Mouse (Mus musculus): Measurements from ENCODE around the gene Zfp882. TPM values are rescaled to one million over a fixed set of nuclear protein-coding genes. Genes with fewer than 3 reads are reported as not detected.

Gene Zfp882
- total and polyA plus RNA-seq, 3 experiments: 12.4 to 16.1 TPM; not detected in 1

Other genes with a start within 250 kb of the Zfp882 start
- 0.81 and 0.92 TPM in 2 replicates for gene Unc13a, start 236.9 kb upstream of the Zfp882 start, total RNA-seq (2012; rRNA removed)
- gene Unc13a, start 236.9 kb upstream of the Zfp882 start, polyA plus RNA-seq (2012; ENCODE audit: insufficient read depth in 1 of 2, insufficient read length in 2 of 2, low read depth in 1 of 2, low replicate concordance in 2 of 2, missing spikeins in 1 of 2): 1 to 10 TPM in 1 of 2 experiments, not detected in 1; 3.6 TPM
- 4.2 and 5.1 TPM in 2 replicates for gene Jak3, start 232.3 kb upstream of the Zfp882 start, total RNA-seq (2012; rRNA removed)
- 10 to 100 TPM in 1 of 2 experiments, not detected in 1; 12.4 TPM for gene Jak3, start 232.3 kb upstream of the Zfp882 start, polyA plus RNA-seq (2012; ENCODE audit: insufficient read depth in 1 of 2, insufficient read length in 2 of 2, low read depth in 1 of 2, low replicate concordance in 2 of 2, missing spikeins in 1 of 2)
- 0.54 and 0.69 TPM in 2 replicates for gene Insl3, start 219.4 kb upstream of the Zfp882 start, total RNA-seq (2012; rRNA removed)
- gene Insl3, start 219.4 kb upstream of the Zfp882 start, polyA plus RNA-seq (2012; ENCODE audit: insufficient read depth in 1 of 2, insufficient read length in 2 of 2, low read depth in 1 of 2, low replicate concordance in 2 of 2, missing spikeins in 1 of 2): 1 to 10 TPM in 1 of 2 experiments, not detected in 1; 4.4 TPM
- 0.10 and 0.19 TPM in 2 replicates for gene B3gnt3, start 206.8 kb upstream of the Zfp882 start, total RNA-seq (2012; rRNA removed)
- under 1 TPM in 1 of 2 experiments, not detected in 1; 0.84 TPM for gene B3gnt3, start 206.8 kb upstream of the Zfp882 start, polyA plus RNA-seq (2012; ENCODE audit: insufficient read depth in 1 of 2, insufficient read length in 2 of 2, low read depth in 1 of 2, low replicate concordance in 2 of 2, missing spikeins in 1 of 2)
- gene Fcho1, start 182.9 kb upstream of the Zfp882 start, total RNA-seq (2012; rRNA removed): 2.3 and 3.7 TPM in 2 replicates
- 1 to 10 TPM in 1 of 2 experiments, not detected in 1; 6.8 TPM for gene Fcho1, start 182.9 kb upstream of the Zfp882 start, polyA plus RNA-seq (2012; ENCODE audit: insufficient read depth in 1 of 2, insufficient read length in 2 of 2, low read depth in 1 of 2, low replicate concordance in 2 of 2, missing spikeins in 1 of 2)
- gene Zfp709, start 26.6 kb upstream of the Zfp882 start, total RNA-seq (2012; rRNA removed): 5.0 and 7.2 TPM in 2 replicates
- gene Zfp709, start 26.6 kb upstream of the Zfp882 start, polyA plus RNA-seq (2012; ENCODE audit: insufficient read depth in 1 of 2, insufficient read length in 2 of 2, low read depth in 1 of 2, low replicate concordance in 2 of 2, missing spikeins in 1 of 2): 1 to 10 TPM in 1 of 2 experiments, not detected in 1; 3.0 TPM
- 12.6 and 14.6 TPM in 2 replicates for gene Zfp617, start within 50 bp of the Zfp882 start, total RNA-seq (2012; rRNA removed)
- 10 to 100 TPM in 1 of 2 experiments, not detected in 1; 11.0 TPM for gene Zfp617, start within 50 bp of the Zfp882 start, polyA plus RNA-seq (2012; ENCODE audit: insufficient read depth in 1 of 2, insufficient read length in 2 of 2, low read depth in 1 of 2, low replicate concordance in 2 of 2, missing spikeins in 1 of 2)
- 28.2 and 30.6 TPM in 2 replicates for gene Zfp961, start 42.4 kb downstream of the Zfp882 start, total RNA-seq (2012; rRNA removed)
- gene Zfp961, start 42.4 kb downstream of the Zfp882 start, polyA plus RNA-seq (2012; ENCODE audit: insufficient read depth in 1 of 2, insufficient read length in 2 of 2, low read depth in 1 of 2, low replicate concordance in 2 of 2, missing spikeins in 1 of 2): 10 to 100 TPM in 1 of 2 experiments, not detected in 1; 26.1 TPM
- 0.08 TPM in 1 of 2 replicates, not detected in the other for gene Cyp4f18, start 101.0 kb downstream of the Zfp882 start, total RNA-seq (2012; rRNA removed)
- not detected for gene Cyp4f18, start 101.0 kb downstream of the Zfp882 start, polyA plus RNA-seq (2012; ENCODE audit: insufficient read depth in 1 of 2, insufficient read length in 2 of 2, low read depth in 1 of 2, low replicate concordance in 2 of 2, missing spikeins in 1 of 2)
- gene Olfr372, start 132.6 kb downstream of the Zfp882 start, total RNA-seq (2012; rRNA removed): 0.04 TPM in 1 of 2 replicates, not detected in the other
- gene Olfr372, start 132.6 kb downstream of the Zfp882 start, polyA plus RNA-seq (2012; ENCODE audit: insufficient read depth in 1 of 2, insufficient read length in 2 of 2, low read depth in 1 of 2, low replicate concordance in 2 of 2, missing spikeins in 1 of 2): under 1 TPM in 1 of 2 experiments, not detected in 1; 0.01 TPM
- 0.04 TPM in 1 of 2 replicates, not detected in the other for gene Olfr373, start 174.6 kb downstream of the Zfp882 start, total RNA-seq (2012; rRNA removed)
- 1 to 10 TPM in 1 of 2 experiments, not detected in 1; 1.0 TPM for gene Olfr373, start 174.6 kb downstream of the Zfp882 start, polyA plus RNA-seq (2012; ENCODE audit: insufficient read depth in 1 of 2, insufficient read length in 2 of 2, low read depth in 1 of 2, low replicate concordance in 2 of 2, missing spikeins in 1 of 2)
- gene Olfr374, start 198.4 kb downstream of the Zfp882 start, total RNA-seq (2012; rRNA removed): 0.08 TPM in 1 of 2 replicates, not detected in the other
- gene Olfr374, start 198.4 kb downstream of the Zfp882 start, polyA plus RNA-seq (2012; ENCODE audit: insufficient read depth in 1 of 2, insufficient read length in 2 of 2, low read depth in 1 of 2, low replicate concordance in 2 of 2, missing spikeins in 1 of 2): under 1 TPM in 1 of 2 experiments, not detected in 1; 0.06 TPM
- gene Tpm4, start 226.4 kb downstream of the Zfp882 start, total RNA-seq (2012; rRNA removed): 0.12 TPM in 1 of 2 replicates, not detected in the other
- gene Tpm4, start 226.4 kb downstream of the Zfp882 start, polyA plus RNA-seq (2012; ENCODE audit: insufficient read depth in 1 of 2, insufficient read length in 2 of 2, low read depth in 1 of 2, low replicate concordance in 2 of 2, missing spikeins in 1 of 2): under 1 TPM in 1 of 2 experiments, not detected in 1; 0.36 TPM

Measured in MEL (cell line).